Mouse (Mus musculus) kidney, postnatal 14 days (tissue): Measurements from ENCODE around the gene Olfr389.

Source experiments
- DNase-seq: peaks from one replicate; pipeline ENCODE4 v3.0.0; 2022; ENCODE audit warnings: mixed read lengths

The Olfr389 gene

DNA sequence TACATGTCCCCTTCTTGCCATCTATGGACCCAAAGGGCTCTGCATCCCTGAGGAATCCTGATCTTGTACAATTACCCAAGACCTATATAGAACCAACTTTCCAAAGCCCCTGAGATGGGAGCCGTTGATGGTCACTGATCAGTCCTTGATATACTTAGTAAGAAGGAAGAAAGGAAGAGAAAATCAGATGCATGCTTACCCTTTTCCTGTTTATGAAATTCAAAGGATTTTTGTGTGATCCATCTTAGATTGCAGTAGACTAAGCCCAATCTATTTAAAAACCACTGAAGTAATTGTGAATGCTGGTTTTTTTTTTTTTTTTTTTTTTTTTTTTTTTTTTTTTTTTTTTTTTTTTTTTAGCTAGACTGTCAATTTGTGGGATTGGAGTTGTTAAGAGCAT lies at the start of gene Olfr389:
Gene Olfr389, minus strand, starts transcription at position 101 of the 400 bp plus-strand sequence.
- DNase-seq, result no peak

DNA sequence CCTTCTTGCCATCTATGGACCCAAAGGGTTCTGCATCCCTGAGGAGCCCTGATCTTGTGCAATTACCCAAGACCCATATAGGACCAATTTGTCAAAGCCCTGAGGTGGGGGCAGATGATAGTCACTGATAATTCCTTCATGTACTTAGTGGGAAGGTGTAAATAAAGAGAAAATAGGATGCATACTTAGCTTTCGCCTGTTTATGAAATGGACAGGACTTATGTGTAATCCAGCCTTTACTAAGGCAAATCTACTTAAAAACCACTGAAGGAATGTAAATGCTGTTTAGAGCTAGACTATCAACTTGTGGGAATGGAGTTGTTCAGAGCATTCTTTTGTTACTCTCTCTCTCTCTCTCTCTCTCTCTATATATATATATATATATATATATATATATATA lies 36.4 kb upstream of the Olfr389 start, which contains the start of gene Olfr392:
Gene Olfr392, minus strand, starts transcription at position 101 of the 400 bp plus-strand sequence.
- no peak for DNase-seq

- DNase-seq, result no peak
Observed at GRCm38 (mm10) chr11:73802952-73803351, 22.4 kb upstream of the Olfr389 start, which contains the start of gene Olfr391-ps. Olfr391-ps (minus strand) TSS chr11:73803052.

GRCm38 (mm10) chr11:73782664-73783063 lies 2.2 kb upstream of the Olfr389 start, which contains the start of gene Olfr390:
Olfr390 (plus strand) TSS chr11:73782964.
- DNase-seq, result no peak

DNA sequence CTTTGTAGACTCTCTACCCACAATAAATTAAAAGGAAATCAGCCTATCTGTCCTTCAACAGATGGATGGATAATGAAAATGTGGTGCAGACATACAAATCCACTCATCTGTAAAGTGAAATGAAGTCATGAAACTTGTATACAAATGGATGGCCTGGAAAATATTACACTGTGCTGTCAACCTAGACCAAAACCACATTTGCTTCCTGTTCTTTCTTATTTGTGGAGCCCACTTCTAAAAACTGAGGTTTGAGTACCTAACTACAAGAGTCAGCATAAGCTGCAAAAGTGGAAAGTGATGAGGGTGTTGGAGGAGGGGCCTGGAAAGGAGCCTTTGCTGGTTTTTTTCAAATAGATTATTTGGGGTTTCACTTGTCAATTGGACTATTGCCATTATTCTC lies 21.4 kb downstream of the Olfr389 start:
- DNase-seq, result no peak
